Mouse (Mus musculus) C2C12 (cell line): ENCODE data around the gene Ap4s1.
"Not testable (repeated sequence)": the region's sequence is repeated elsewhere in the genome, so short reads cannot be mapped to it uniquely, and the experiment has no call there.

Experiments used
- CTCF ChIP-seq: IDR thresholded peaks from one replicate; pipeline ENCODE4 v1.5.1; 2011; ENCODE audit not compliant: control insufficient read depth, insufficient read depth, insufficient read length
- MYOD1 ChIP-seq: IDR thresholded peaks from one replicate; pipeline ENCODE4 v1.6.1; 2011; ENCODE audit warnings: low read depth; ENCODE audit not compliant: control insufficient read depth, insufficient read length
- MYOG ChIP-seq: IDR thresholded peaks from one replicate; pipeline ENCODE4 v1.6.1; 2011; ENCODE audit not compliant: control insufficient read depth, insufficient read length; ENCODE audit errors: extremely low read depth
- USF1 ChIP-seq: IDR thresholded peaks from one replicate; pipeline ENCODE4 v1.6.1; 2011; ENCODE audit warnings: low read depth, mild to moderate bottlenecking, control low read depth, moderate library complexity

DNA sequence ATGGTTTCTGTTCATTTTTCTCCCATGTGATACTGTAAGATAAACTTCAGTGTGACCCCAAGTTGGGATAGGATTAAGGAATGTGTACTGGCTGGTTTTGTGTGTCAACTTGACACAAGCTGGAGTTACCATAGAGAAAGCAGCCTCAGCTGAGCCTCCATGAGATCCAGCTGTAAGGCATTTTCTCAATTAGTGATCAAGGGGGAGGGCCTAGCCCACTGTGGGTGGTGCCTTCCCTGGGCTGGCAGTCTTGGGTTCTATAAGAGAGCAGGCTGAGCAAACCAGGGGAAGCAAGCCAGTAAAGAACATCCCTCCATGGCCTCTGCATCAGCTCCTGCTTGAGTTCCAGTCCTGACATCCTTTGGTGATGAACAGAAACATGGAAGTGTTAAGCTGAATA is 41.4 kb upstream of the Ap4s1 start:
- TF ChIP-seq CTCF, MYOD1, USF1, MYOG: not testable (repeated sequence)
